Mouse (Mus musculus) T-cell, adult 2 months (primary cell): ENCODE results near the gene Cyp2f2.

Experiments used
- DNase-seq: peaks from one replicate; pipeline ENCODE4 v3.0.0; 2022; ENCODE audit warnings: low spot score

Gene Cyp2f2

GRCm38 (mm10) chr7:27119676-27120075 is at the start of gene Cyp2f2:
Gene Cyp2f2, plus strand, starts transcription at chr7:27119909.
- no peak for DNase-seq

DNA sequence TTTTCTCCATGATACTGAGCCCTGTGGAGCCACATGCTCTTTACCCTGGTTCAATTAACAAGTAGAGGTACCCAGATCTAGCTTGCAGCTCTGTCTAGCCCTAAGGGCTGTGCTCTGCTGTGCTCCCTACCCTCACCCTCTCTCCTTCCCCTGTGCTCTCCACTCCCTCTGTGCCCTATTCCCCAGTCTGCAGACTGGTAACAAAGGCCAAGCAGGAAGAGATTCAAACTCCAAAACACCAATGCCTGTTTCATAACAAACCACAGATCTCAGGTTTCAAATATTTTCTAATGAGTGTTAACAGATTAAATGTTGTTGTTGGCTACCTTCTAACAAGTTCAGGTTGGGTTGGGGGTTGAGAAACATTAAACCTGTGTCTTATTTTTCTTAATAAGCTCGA is 41.1 kb upstream of the Cyp2f2 start:
- DNase-seq, result no peak

GRCm38 (mm10) chr7:27081625-27082024 is 38.1 kb upstream of the Cyp2f2 start:
- DNase-seq, result no peak

- DNase-seq, result no peak
Observed at GRCm38 (mm10) chr7:27091039-27091438, 28.7 kb upstream of the Cyp2f2 start.

- DNase-seq, result no peak
Observed at GRCm38 (mm10) chr7:27092038-27092703, 27.5 kb upstream of the Cyp2f2 start.

DNA sequence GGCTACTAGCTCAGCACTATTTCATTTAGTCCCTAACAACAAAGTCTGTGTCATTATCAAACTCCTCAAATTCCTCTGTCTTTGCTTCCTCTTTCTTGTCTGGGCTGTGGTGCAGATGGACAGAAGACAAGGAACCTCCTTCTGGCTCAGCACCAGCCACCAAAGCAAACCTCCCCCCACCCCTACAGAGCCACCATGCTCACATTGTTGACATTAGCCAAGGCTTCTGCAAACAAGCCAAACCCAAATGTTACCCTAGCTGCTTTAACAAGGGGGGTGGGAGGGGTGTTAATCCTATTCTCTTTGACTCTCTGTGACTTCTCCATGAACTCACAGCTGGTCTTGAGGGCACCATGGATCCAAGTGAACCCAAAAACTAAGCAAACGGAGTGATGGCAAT is 26.8 kb upstream of the Cyp2f2 start:
- no peak for DNase-seq

DNA sequence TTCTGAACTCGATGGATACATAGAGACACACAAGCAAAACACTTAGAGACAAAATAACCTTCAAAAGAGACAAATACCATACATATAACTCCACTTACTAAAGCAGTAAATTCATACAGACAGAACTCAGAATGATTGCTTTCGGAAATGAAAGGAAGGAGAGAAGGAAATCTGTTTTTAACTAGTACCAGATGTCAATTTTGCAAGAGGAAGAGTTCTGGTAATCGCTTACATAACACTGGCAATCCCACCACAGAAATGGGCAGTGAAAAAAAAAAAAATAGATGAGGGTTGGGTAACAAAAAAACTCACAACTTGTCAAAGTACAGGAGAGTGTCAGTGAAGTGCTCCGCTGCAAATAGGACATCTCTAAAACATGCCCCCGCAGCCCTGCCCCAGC is 14.8 kb upstream of the Cyp2f2 start:
- no peak for DNase-seq

DNA sequence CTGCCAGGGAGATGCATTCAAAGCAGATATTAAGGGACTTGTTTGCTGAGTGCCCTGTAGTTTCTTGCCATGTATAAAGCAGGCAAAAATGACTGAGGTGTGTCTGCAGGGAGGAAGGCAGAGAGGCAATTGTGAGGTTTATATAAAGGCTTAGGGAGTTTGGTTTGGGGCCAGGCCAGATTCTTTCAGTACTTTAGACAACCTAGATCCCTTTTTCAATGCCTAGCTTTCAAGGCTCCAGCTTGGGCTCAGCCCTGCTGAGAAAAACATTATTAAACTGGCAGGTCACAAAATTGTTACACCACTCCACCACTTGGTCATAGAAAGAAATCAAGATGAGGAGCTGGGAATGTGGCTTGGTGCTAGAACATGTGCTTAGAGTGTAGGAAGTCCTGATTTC is 9.4 kb upstream of the Cyp2f2 start:
- no peak for DNase-seq

- no peak for DNase-seq
Observed at GRCm38 (mm10) chr7:27111038-27111437, 8.7 kb upstream of the Cyp2f2 start.

- DNase-seq, result no peak
Observed at GRCm38 (mm10) chr7:27111987-27112386, 7.7 kb upstream of the Cyp2f2 start.

DNA sequence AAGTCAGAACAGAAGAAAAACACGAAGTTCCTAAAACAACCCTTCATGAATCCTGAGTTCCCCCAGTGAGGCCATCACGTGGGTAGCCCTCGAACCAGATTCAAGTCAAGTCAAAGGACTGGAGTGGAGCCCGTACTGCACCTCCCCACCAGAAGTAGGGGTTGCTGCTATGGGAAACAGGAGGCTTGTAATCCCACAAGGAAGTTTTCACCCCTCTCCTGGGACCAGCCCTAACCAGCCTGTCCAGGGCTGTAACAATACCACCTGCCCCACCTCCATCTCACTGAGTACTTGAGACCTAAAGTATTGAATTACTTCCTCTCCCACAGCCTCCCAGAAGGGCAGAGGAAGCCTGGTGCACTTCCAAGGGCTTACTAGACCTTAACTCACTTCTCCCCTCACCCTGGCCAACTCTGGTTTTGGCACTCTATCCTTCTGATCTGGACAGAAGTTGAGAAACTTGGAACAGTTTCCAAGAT is 1.6 kb upstream of the Cyp2f2 start:
- no peak for DNase-seq

DNA sequence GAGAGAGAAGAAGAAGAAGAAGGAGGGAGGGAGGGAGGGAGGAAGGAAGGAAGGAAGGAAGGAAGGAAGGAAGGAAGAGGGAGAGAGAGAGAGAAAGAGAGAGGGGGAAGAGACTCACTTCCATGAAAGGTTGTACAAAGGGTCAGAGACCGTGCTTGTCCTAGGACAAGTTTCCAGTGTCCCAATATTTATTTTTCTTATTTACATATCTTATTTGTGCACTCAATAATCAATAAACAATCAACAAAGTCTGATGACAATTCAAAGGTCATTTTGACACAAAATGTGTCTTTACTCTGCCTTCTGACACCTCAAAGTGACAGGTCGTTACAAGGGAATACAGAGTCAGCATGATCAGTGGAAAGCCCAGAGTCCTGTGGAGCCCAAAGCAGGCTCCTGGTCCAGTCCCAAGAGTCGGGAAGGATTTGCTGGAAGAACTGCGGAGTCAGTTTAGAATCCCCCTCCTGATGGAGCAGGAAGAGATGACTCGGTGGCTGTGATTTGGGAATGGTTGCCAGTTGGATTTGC is 4.7 kb downstream of the Cyp2f2 start:
- no peak for DNase-seq

DNA sequence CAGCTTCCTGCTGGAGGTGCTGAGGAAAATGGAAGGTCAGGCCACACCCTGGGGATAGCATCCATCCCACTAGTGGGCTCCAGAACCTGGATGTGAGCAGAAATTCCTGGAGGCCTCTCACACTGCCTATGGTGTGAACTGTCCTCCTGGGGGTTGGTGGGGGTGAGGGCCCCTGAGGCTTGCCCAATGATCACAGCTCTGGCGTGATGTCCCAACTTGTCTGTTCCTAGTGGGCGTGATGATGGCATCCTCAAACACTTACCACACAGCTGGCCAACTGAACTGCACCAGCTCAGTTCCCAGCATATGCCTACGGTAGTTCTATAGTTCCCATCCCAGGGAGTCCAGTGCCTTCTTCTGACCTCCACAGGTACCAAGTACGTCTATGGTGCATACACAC is 5.3 kb downstream of the Cyp2f2 start:
- no peak for DNase-seq

DNA sequence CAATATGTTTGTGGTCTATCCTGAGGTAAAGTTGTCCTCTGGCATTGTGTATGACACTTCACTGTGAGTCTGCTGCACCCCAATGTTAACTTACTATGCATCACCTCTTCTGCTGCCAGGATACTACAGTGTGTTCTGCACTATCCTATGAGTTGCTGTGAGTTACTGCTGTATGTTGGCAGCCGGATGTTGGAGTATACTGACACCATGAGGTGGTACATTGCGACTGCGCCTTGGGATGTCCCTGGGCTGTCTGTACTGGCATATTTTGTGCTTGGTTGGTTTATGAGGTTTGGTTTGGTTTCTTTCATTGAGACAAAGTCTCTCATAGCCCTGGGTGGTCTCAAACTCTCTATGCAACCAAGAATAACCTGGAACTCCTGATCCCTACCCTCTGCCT is 8.5 kb downstream of the Cyp2f2 start:
- no peak for DNase-seq

GRCm38 (mm10) chr7:27128946-27129345 is 9.2 kb downstream of the Cyp2f2 start:
- no peak for DNase-seq

GRCm38 (mm10) chr7:27129811-27130210 is 10.1 kb downstream of the Cyp2f2 start:
- DNase-seq, result no peak

DNA sequence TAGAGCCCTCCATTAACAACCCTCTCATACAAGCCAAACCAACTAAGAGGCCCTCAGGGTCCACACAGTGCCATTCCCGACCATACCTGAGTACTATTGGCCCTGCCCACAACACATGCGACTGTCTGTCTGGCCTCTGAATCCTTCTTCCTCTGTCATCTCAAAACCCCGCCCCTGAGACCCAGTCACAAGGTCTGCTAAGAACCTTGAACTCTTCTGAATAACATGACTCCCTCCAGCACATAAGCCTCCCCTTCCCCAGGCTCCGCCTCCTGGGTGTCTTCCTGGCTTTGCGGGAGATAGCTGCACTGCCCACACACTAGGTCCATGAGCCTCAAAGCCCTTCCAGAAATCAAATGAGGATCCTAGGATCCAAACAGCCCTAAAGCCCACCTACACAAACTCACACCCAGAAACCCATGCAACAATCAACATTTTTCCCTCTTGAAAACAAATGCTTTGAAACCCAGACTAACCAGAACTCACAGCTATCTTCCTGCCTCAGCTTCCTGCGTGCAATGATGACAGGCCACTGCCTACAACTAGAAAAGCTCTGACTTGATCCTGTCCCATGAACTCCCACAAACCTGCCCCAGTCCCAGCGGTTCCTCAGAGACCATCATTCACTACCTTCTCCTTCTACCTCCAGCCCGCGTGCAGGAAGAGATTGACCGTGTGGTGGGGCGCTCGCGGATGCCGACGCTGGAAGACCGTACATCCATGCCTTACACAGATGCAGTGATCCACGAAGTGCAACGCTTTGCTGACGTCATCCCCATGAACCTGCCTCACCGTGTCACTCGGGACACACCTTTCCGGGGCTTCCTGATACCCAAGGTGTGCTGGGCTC is 11.0 kb downstream of the Cyp2f2 start:
- no peak for DNase-seq

DNA sequence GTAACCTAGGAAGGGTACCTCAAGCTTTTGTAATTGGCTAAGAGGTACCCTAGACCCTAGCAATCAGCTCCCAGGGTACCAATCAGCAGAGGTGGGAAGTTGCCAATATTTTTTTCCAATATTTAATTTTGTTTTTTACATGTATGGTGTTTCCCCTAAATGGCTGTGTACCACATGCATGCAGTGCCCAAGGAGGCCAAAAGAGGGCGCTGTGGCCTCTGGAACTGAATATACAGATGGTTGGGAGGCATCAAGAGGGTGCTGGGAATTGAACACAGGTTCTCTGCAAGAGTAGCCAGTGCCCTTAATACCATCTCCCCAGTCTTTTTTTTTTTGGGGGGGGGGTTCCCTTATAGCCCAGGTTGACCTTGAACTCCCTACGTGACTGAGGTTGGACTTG is 11.7 kb downstream of the Cyp2f2 start:
- no peak for DNase-seq

DNA sequence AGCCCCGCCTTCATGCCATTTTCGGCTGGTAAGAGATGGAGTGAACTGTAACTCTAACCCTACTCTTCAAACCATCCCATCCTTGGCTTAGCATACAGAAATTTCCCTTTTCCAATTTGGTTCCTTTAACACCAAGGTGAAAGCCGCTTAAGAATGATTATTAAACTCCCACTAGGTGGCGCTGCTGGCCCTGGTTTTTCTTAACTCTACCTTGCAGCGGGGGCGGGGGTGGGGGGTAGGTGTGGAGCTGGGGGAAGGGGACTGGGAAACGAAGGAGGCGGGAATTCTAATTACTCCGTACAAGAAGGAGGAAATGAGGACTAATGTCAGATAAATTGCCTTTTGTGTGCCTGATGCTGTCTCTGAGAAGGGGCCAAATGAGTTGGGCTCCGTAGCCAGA is 12.9 kb downstream of the Cyp2f2 start:
- no peak for DNase-seq

DNA sequence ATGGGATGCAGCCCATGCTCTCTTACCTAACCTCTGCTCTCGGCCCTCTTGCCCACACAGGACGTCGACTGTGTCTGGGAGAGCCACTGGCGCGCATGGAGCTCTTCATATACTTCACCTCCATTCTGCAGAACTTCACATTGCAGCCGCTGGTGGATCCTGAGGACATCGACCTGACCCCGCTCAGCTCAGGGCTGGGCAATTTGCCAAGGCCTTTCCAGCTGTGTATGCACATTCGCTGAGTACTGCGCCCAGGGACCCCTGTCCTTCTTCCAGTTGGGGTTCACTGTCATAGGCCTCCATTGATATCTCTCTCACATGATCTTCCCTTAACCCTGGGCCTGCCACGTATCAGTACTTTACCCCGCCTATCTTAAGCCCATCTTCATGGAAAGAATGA is 13.4 kb downstream of the Cyp2f2 start:
- DNase-seq, result no peak

DNA sequence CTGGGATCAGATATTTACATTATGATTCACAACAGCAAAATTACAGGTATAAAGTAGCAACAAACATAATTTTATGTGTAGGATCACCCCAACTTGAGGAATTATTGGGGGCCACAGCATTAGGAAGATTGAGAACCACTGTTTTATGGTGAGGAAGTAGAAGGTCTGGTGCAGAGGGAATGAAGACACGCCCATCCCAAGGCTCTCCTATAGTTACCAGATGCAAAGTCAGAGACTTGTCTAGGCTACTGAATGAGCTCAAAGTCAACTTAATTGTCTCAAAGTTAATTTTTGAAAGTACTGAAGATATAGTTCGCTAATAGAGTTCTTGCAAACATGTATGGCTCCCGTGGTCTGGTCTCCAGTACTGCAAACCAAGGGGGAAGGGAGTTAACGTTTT is 14.0 kb downstream of the Cyp2f2 start:
- no peak for DNase-seq

GRCm38 (mm10) chr7:27136410-27136996 is 16.8 kb downstream of the Cyp2f2 start:
- DNase-seq, result no peak

DNA sequence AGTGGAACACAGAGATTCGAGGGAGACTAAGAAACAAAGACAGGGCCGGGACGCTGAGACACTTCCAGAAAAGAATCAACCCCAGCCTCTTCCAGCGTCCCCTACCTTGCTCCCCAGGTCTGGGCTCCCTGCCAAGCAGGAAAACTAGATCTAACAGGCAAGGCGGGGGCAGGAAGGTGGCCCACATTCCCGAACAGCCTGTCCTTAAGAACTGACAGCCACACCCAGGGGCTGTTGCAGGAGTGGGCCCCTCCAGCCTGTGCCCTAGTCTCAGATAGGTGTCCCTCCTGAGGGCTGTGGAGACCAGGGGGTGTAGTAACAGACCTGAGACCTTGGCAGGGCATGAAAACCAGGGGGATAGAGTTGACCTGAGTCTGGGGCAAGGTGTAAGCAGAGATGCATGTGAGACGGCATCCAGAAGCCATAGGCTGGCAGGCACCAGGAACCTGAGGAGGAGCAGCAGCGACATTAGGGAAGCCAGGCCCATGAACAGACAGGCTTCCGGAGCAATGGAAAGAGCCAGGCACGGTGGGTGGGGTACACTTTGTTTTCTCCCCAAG is 33.6 kb downstream of the Cyp2f2 start, which contains the start of gene Cyp2t4:
Gene Cyp2t4, plus strand, starts transcription at position 510 of the 560 bp plus-strand sequence.
- DNase-seq, result no peak
